ENCODE assay signal across 8 mouse cellular contexts in genomic region chr15:96948471-96948870, GRCm38 (mm10).
DNase-seq lines count a peak whose midpoint lies in the region; ATAC-seq and TF ChIP-seq lines count a peak whose summit lies in the region.

No protein-coding gene starts in this region.

- no peak overlapping the region for H3K9ac ChIP-seq in lung, postnatal 0 days (replicated peaks; ENCODE audit: low read depth)
- H3K9ac ChIP-seq in midbrain, embryonic 11.5 days (ENCODE audit: low read length) = no peak overlapping the region

- H3K4me3 ChIP-seq in lung, postnatal 0 days (ENCODE audit: low read depth, low read length) = no peak overlapping the region
- H3K4me3 ChIP-seq in midbrain, embryonic 11.5 days (ENCODE audit: low read depth, low read length) = no peak overlapping the region

- ATAC-seq in lung, postnatal 0 days = peak; percentile 65
- ATAC-seq in midbrain, embryonic 11.5 days (ENCODE audit: low FRiP score) = no peak

- H3K27me3 ChIP-seq in lung, postnatal 0 days (replicated peaks; ENCODE audit: insufficient read depth, low read length) = no peaks in the 10 kb centered on the region
- no peaks in the 10 kb centered on the region for H3K27me3 ChIP-seq in midbrain, embryonic 11.5 days (ENCODE audit: control insufficient read depth, insufficient read depth, low read length)

- 51% methylated on average over 6 of the region's 6 CpGs for WGBS in lung, postnatal 0 days
- 67% methylated on average over 6 of the region's 6 CpGs for WGBS in midbrain, embryonic 11.5 days

- no peak for TF ChIP-seq EP300 in lung, postnatal 0 days (IDR thresholded peaks at IDR 0.05)

- H3K9me3 ChIP-seq in lung, postnatal 0 days (ENCODE audit: low read length) = no peaks in the 10 kb centered on the region
- no peaks in the 10 kb centered on the region for H3K9me3 ChIP-seq in midbrain, embryonic 11.5 days (ENCODE audit: control insufficient read depth, low read length)

- TF ChIP-seq POLR2A in brain, embryonic 14.5 days (IDR thresholded peaks at IDR 0.05; ENCODE audit: borderline replicate concordance, extremely low read depth, insufficient read depth, insufficient read length, poor library complexity, severe bottlenecking) = no peak

- H3K4me2 ChIP-seq in lung, postnatal 0 days (replicated peaks; ENCODE audit: low read depth, low read length) = no peak overlapping the region
- H3K4me2 ChIP-seq in midbrain, embryonic 11.5 days = no peak overlapping the region

- no peaks in the 10 kb centered on the region for H3K36me3 ChIP-seq in lung, postnatal 0 days (ENCODE audit: insufficient read depth, low read length)
- H3K36me3 ChIP-seq in midbrain, embryonic 11.5 days (ENCODE audit: control insufficient read depth, insufficient read depth, low read length) = no peaks in the 10 kb centered on the region

- no peak overlapping the region for H3K27ac ChIP-seq in lung, postnatal 0 days (ENCODE audit: low read length)
- no peak overlapping the region for H3K27ac ChIP-seq in midbrain, embryonic 11.5 days (ENCODE audit: low read depth, low read length)

- peak; percentile 54; the same call in 1 of the 2 replicates for TF ChIP-seq CTCF in brain, embryonic 14.5 days (IDR thresholded peaks at IDR 0.05; ENCODE audit: borderline replicate concordance, extremely low read depth, insufficient read depth, insufficient read length)
- peak; percentile 77 for TF ChIP-seq CTCF in lung, postnatal 0 days (IDR thresholded peaks at IDR 0.05)

- H3K4me1 ChIP-seq in lung, postnatal 0 days (ENCODE audit: insufficient read depth, low read depth, low read length) = no peaks in the 10 kb centered on the region
- no peaks in the 10 kb centered on the region for H3K4me1 ChIP-seq in midbrain, embryonic 11.5 days (ENCODE audit: control insufficient read depth, insufficient read depth, low read length)

- DNase-seq in urinary bladder, postnatal 14 days (ENCODE audit: low spot score) = peak; percentile 70
- no peak for DNase-seq in urinary bladder, postnatal 10 days (ENCODE audit: low spot score)
- no peak for DNase-seq in brain, embryonic 14.5 days (ENCODE audit: low read depth)
- peak; percentile 41 for DNase-seq in kidney, adult 18-20 months
- DNase-seq in lung, postnatal 0 days (ENCODE audit: low spot score) = peak; percentile 59
- peak; percentile 17 for DNase-seq in thymus, postnatal 0 days (ENCODE audit: low spot score)
- DNase-seq in midbrain, embryonic 11.5 days (ENCODE audit: low spot score, missing footprints) = no peak
- no peak for DNase-seq in left cerebral cortex, adult 8-10 months (ENCODE audit: low spot score in 2 of 2)

Comparison
In these comparisons a context has a peak if more than half of its experiments do, and no peak if none do; other contexts are left out.
1. DNase-seq: peak in urinary bladder, postnatal 14 days (single experiment), kidney, adult 18-20 months (single experiment), lung, postnatal 0 days (single experiment) and thymus, postnatal 0 days (single experiment); none in urinary bladder, postnatal 10 days (single experiment), brain, embryonic 14.5 days (single experiment), midbrain, embryonic 11.5 days (single experiment) and left cerebral cortex, adult 8-10 months (0 of 2).